28 mouse cellular contexts compared by ENCODE assay signal in genomic region chr3:101278396-101278795, GRCm38 (mm10). TPM values are rescaled to one million over a fixed set of nuclear protein-coding genes. Genes with fewer than 3 reads are reported as not detected.
"Had no signal": no experiment of that assay in that cellular context is flagged by ENCODE, and none has a peak within 500 bp of the region (broad histone marks: within the 10 kb centered on the region; RNA-seq: fewer than 3 reads in every experiment).

No protein-coding gene starts in this region.

- H3K36me3 ChIP-seq: heart, embryonic 10.5 days; heart, embryonic 12.5 days; hindbrain, embryonic 10.5 days; hindbrain, embryonic 12.5 days; kidney, embryonic 15.5 days; limb, embryonic 10.5 days; limb, embryonic 12.5 days had no signal

- ATAC-seq: hindbrain, embryonic 16.5 days; intestine, embryonic 16.5 days had no signal

- H3K27ac ChIP-seq: gastrocnemius, adult 2 months; heart, embryonic 10.5 days; hindbrain, embryonic 10.5 days; hindbrain, embryonic 12.5 days; hindbrain, embryonic 14.5 days; kidney, embryonic 15.5 days; kidney, postnatal 0 days; left cerebral cortex, adult 2 months; limb, embryonic 10.5 days; limb, embryonic 12.5 days had no signal

- DNase-seq: gastrocnemius, adult 2 months; gastrocnemius, postnatal 10 days; gastrocnemius, postnatal 25 days; heart, postnatal 10 days; heart, postnatal 4 days; kidney, adult 11 months; kidney, adult 2 months; kidney, adult 9 months; kidney, postnatal 14 days; kidney, postnatal 36 days; layer of hippocampus, adult 9-11 months; layer of hippocampus, postnatal 36 days; liver had no signal

- H3K27me3 ChIP-seq: heart, embryonic 12.5 days; hindbrain, embryonic 12.5 days; kidney, embryonic 15.5 days; limb, embryonic 12.5 days had no signal

- H3K4me3 ChIP-seq: gastrocnemius, adult 2 months; heart, embryonic 10.5 days; heart, embryonic 12.5 days; hindbrain, embryonic 10.5 days; hindbrain, embryonic 12.5 days; kidney, embryonic 15.5 days; left cerebral cortex, adult 2 months; limb, embryonic 10.5 days; limb, embryonic 12.5 days had no signal

RNA-seq across cellular contexts. Expression of gene Cd2, which starts 9.3 kb away (rescaled TPM):
- polyA plus RNA-seq: heart, embryonic 12.5 days; heart, embryonic 14.5 days; hindbrain, embryonic 12.5 days; hindbrain, embryonic 14.5 days; kidney, embryonic 15.5 days; kidney, postnatal 0 days; limb, embryonic 10.5 days; limb, embryonic 12.5 days; limb, embryonic 14.5 days; liver, embryonic 11.5 days had no signal
